Mouse (Mus musculus) spleen, adult 12 weeks (tissue): ENCODE measurements around the gene Gm10358.
"Not testable (repeated sequence)": the region's sequence is repeated elsewhere in the genome, so short reads cannot be mapped to it uniquely, and the experiment has no call there.

Experiments used
- DNase-seq: peaks from one replicate; pipeline ENCODE4 v3.0.0; 2022; ENCODE audit warnings: low spot score

Gm10358 gene

GRCm38 (mm10) chr8:75406489-75406888 lies at the start of gene Gm10358:
Gm10358 (minus strand) TSS chr8:75406589.
- no peak for DNase-seq

GRCm38 (mm10) chr8:75448394-75448793 lies 42.0 kb upstream of the Gm10358 start, which contains the start of gene Iqcm:
Iqcm (plus strand) TSS chr8:75448694.
- no peak for DNase-seq

- not testable (repeated sequence) for DNase-seq
Measured at GRCm38 (mm10) chr8:75415696-75416095, 9.3 kb upstream of the Gm10358 start.

DNA sequence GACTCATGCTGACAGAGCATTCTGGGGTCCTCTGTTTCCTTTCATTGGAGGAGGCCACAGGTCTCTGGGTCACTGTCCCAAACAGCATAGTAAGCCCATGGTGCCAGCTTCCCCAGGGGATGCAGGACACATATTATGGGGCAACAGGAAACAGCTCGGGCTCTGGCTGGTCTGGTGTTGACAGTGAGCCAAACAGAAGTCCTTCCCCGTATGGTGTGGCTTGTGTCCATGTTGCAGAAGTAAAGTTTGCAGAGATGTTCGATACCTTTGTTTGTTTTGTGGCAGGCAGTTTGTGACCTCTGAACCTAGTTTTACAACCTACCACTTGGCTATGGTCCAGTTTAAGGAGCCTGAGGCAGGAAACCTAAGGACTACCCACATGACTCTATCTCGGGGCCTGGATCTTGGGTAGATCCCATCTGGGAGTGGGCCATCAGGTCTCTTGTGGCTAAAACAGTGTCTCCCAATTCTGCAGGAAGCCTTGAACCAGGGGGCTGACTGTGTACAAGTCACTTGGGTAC lies 21.6 kb downstream of the Gm10358 start:
- DNase-seq = no peak

GRCm38 (mm10) chr8:75375530-75376123 lies 30.8 kb downstream of the Gm10358 start:
- DNase-seq = no peak

GRCm38 (mm10) chr8:75372006-75372405 lies 34.4 kb downstream of the Gm10358 start:
- no peak for DNase-seq
